Mouse (Mus musculus) cerebellum, adult 2 months (tissue): ENCODE results near the gene Rin3.

ENCODE experiments used
- CTCF ChIP-seq: fragments of 200-500 bp; IDR thresholded peaks from 2 replicates; pipeline ENCODE4 v1.5.1; 2011; ENCODE audit warnings: low read depth, mild to moderate bottlenecking, control low read depth, low read length, moderate library complexity, borderline replicate concordance; ENCODE audit not compliant: insufficient read depth
- POLR2A ChIP-seq: fragments of 200-500 bp; IDR thresholded peaks from 2 replicates; pipeline ENCODE4 v1.6.1; 2011; ENCODE audit warnings: low read length, control low read depth, borderline replicate concordance; ENCODE audit not compliant: insufficient read depth

- TF ChIP-seq CTCF = no peak
- no peak for TF ChIP-seq POLR2A
These were observed 107.2 kb downstream of the Rin3 start for GRCm38 (mm10) chr12:102390042-102390441.
